Mouse (Mus musculus) kidney, postnatal 0 days (tissue): Measurements from ENCODE around the gene Ddc. TPM values are rescaled to one million over a fixed set of nuclear protein-coding genes. Genes with fewer than 3 reads are reported as not detected.
A peak's percentile ranks its signal among the peaks of the same experiment; 100 is the strongest.

Experiments used
- ATAC-seq: fragments of 200-750 bp; cut with Nextera tagmentation; replicated peaks from 2 replicates; pipeline ENCODE4 v1.8.0; 2017; ENCODE audit warnings: low read depth, moderate number of reproducible peaks, moderate TSS enrichment, moderate library complexity; ENCODE audit not compliant: low FRiP score
- DNase-seq: peaks from one replicate; pipeline ENCODE4 v3.0.0-alpha.2; 2016; ENCODE audit warnings: low spot score
- H3K27ac ChIP-seq: fragments of 300-500 bp; sonication (generic); 2 replicates; pipeline ENCODE4 v1.5.1; 2014; ENCODE audit warnings: mild to moderate bottlenecking
- H3K27me3 ChIP-seq: fragments of 300-500 bp; sonication (generic); 2 replicates; pipeline ENCODE4 v1.6.1; 2014; ENCODE audit warnings: low read length, mixed read lengths; ENCODE audit not compliant: insufficient read depth
- H3K36me3 ChIP-seq: fragments of 300-500 bp; sonication (generic); 2 replicates; pipeline ENCODE4 v1.6.1; 2014; ENCODE audit warnings: low read length, mixed read lengths; ENCODE audit not compliant: insufficient read depth
- H3K4me1 ChIP-seq: fragments of 300-500 bp; sonication (generic); replicated peaks from 2 replicates; pipeline ENCODE4 v1.6.1; 2014; ENCODE audit warnings: antibody characterized with exemption, low read length, mixed read lengths; ENCODE audit not compliant: insufficient read depth
- H3K4me2 ChIP-seq: fragments of 300-500 bp; sonication (generic); 2 replicates; pipeline ENCODE4 v1.6.1; 2014; ENCODE audit warnings: mild to moderate bottlenecking, low read length, moderate library complexity, mixed read lengths
- H3K4me3 ChIP-seq: fragments of 300-500 bp; sonication (generic); replicated peaks from 2 replicates; pipeline ENCODE4 v1.5.1; 2014; ENCODE audit warnings: low read depth, low read length
- H3K9ac ChIP-seq: fragments of 300-500 bp; sonication (generic); 2 replicates; pipeline ENCODE4 v1.6.1; 2014; ENCODE audit warnings: low read depth, low read length
- H3K9me3 ChIP-seq: fragments of 300-500 bp; sonication (generic); replicated peaks from 2 replicates; pipeline ENCODE4 v1.6.1; 2016; ENCODE audit warnings: low read length, inconsistent platforms, mixed read lengths
- CTCF ChIP-seq: IDR thresholded peaks from 2 replicates; pipeline ENCODE4 v1.5.1; 2016; ENCODE audit warnings: antibody characterized with exemption, low read depth, mild to moderate bottlenecking, moderate library complexity
- WGBS: fragments of 180-500 bp; shearing (Covaris S2); extraction: QIAGEN DNeasy Blood & Tissue Kit; methylation state at CpG from one replicate; pipeline ENCODE4 v1.1.7; 2014; 5-methylcytosine and 5-hydroxymethylcytosine counted together
- polyA plus RNA-seq: library from polyadenylated mRNA; unstranded; fragments of >200 nt; fragmentation: Nextera tagmentation; extraction: Ambion mirVana; gene quantifications from 2 replicates; pipeline ENCODE4 v1.2.1, GENCODE M21; 2015

Gene Ddc
- polyA plus RNA-seq, 1 experiment from 2014 or later: 17.4 TPM

DNA sequence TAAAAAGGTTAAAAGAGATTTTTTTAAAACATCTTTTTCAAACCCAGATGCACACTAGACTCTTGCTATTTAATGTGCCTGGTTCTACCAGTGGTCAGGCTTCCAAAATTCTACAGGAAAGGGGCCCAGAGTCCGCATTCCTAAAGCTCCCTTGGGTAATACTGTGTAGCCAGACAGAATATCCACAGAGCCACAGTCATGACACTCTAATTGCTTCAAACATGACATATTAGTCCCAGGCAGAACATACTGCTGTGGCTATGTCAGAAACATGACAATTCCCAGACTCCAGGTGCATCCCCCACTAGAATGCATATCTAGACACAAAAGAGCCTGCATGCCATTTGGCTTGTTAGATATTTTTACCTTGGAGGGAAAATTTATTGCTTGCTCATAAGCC, 35.4 kb downstream of the Ddc start:
- ATAC-seq (no peak), DNase-seq (no peak)

DNA sequence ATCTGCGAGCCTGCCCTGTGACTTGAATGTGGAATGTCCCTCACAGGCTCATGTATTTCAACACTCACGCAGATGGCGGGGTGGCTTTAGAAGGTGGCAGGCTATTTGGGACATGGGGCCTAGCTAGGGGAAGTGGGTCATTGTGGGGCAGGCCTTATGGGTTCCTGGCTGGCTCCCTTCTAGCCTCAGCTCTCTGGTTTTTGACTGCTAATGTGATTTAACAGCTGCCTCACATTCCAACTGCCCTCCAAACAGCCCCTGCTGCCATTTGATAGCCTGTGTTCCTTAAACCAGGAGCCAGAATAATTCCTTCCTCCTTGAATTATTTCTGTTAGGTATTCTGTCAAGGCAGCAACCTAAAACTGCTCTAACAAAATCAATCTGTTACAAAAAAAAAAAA, 41.0 kb downstream of the Ddc start:
- DNase-seq (peak; percentile 62), ATAC-seq (no peak)
- 77% methylated on average over 3 of the region's 3 CpGs for WGBS
- Histone ChIP-seq H3K4me1 (0 out of 2 replicates have a peak, but pooled peaks cover 7% of the 10 kb centered on the region), H3K36me3 (no peaks in the 10 kb centered on the region), H3K9me3 (no peaks in the 10 kb centered on the region), H3K9ac (no peak overlapping the region), H3K4me2 (no peak overlapping the region), H3K27ac (no peak overlapping the region), H3K4me3 (no peak overlapping the region), H3K27me3 (no peaks in the 10 kb centered on the region)
- TF ChIP-seq CTCF: no peak

More for the DNA sequence above, 35.4 kb downstream of the Ddc start:
- H3K4me2 ChIP-seq: no peak overlapping the region
- no peak for TF ChIP-seq CTCF
- no peaks in the 10 kb centered on the region for H3K36me3 ChIP-seq
- no peak overlapping the region for H3K27ac ChIP-seq
- no peaks in the 10 kb centered on the region for H3K27me3 ChIP-seq
- H3K4me3 ChIP-seq: no peak overlapping the region
- H3K9me3 ChIP-seq: no peaks in the 10 kb centered on the region
- WGBS: 80% methylated on average over 1 of the region's 1 CpGs
- no peak overlapping the region for H3K9ac ChIP-seq
- H3K4me1 ChIP-seq: no peaks in the 10 kb centered on the region

DNA sequence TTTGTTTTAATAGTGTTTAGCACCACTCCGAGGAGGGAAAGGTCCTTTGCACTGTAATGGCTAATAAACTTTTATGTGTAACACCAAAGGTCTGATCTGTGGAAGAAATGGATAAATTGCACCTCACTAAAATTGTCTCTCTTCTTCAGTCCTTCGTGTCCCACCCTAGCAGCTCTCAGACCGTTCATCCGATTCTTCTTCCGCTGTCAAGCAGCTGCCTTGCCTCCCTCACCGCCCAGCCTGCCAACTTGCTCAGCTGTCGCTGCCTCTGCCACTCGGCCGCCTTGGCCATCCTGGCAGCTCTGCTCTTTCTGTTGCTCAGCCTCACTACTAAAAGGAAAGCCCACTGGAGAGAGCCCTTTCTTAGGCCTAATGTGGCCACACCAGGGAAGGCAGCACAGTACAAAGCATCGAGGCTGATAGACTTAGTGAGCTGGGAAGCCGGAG, 42.2 kb downstream of the Ddc start:
- peak; percentile 62 for ATAC-seq

DNA sequence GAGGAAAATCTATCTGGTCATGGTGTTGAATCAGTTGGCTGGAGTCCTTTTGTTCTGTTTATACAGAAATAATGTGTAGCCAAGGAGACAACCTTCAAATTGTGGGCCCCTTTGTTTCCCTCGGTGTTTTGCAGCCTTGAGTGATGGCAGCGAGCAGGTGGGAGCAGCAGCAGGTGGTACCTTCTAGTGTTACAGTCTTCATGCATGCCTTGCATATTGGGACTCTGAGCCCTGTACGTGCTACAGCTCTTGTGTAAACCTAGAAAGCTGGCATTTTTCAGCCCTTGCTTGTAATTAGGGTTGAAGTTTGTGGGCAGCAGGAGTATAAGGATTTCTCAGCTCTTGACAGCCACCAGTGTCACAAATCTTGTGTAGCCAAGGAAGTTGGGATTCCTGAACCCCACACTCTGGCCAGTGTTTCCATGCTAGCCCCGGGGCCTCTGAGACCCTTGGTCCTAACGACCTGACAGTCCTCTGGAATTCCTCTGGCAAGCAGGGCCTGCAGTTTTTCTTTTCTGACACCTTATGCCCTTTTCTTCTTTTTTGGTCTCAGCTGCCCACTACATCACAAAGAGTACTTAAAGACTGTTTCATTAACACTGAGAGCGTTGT, 42.8 kb downstream of the Ddc start:
- Histone ChIP-seq H3K4me3 (no peak overlapping the region), H3K9me3 (no peaks in the 10 kb centered on the region), H3K4me1 (0 out of 2 replicates have a peak, but pooled peaks cover 7% of the 10 kb centered on the region), H3K4me2 (no peak overlapping the region), H3K27ac (peak overlapping the region; percentile 52; the same call in 1 of the 2 replicates), H3K36me3 (no peaks in the 10 kb centered on the region), H3K27me3 (no peaks in the 10 kb centered on the region), H3K9ac (no peak overlapping the region)
- DNase-seq (peak; percentile 80), ATAC-seq (peak; percentile 79)
- TF ChIP-seq CTCF: no peak
- WGBS: 19% methylated on average over 6 of the region's 6 CpGs

More for the DNA sequence above, 42.2 kb downstream of the Ddc start:
- peak overlapping the region; percentile 52 for H3K27ac ChIP-seq
- peak; percentile 85 for DNase-seq
- no peaks in the 10 kb centered on the region for H3K9me3 ChIP-seq
- no peak for TF ChIP-seq CTCF
- no peaks in the 10 kb centered on the region for H3K27me3 ChIP-seq
- H3K4me2 ChIP-seq: 0 out of 2 replicates have a peak overlapping the region, but pooled peaks have one; percentile 16
- 0 out of 2 replicates have a peak, but pooled peaks cover 7% of the 10 kb centered on the region for H3K4me1 ChIP-seq
- no peak overlapping the region for H3K4me3 ChIP-seq
- no peaks in the 10 kb centered on the region for H3K36me3 ChIP-seq
- H3K9ac ChIP-seq: peak overlapping the region; percentile 35; the same call in 1 of the 2 replicates
- 32% methylated on average over 11 of the region's 11 CpGs for WGBS

GRCm38 (mm10) chr11:11853731-11854461, 44.0 kb downstream of the Ddc start:
- H3K9ac ChIP-seq: no peak overlapping the region
- H3K36me3 ChIP-seq: no peaks in the 10 kb centered on the region
- H3K9me3 ChIP-seq: no peaks in the 10 kb centered on the region
- no peak for TF ChIP-seq CTCF
- no peak overlapping the region for H3K4me2 ChIP-seq
- 0 out of 2 replicates have a peak, but pooled peaks cover 7% of the 10 kb centered on the region for H3K4me1 ChIP-seq
- DNase-seq: no peak
- no peak overlapping the region for H3K27ac ChIP-seq
- H3K4me3 ChIP-seq: no peak overlapping the region
- no peaks in the 10 kb centered on the region for H3K27me3 ChIP-seq
- 25% methylated on average over 4 of the region's 4 CpGs for WGBS
- ATAC-seq: no peak

DNA sequence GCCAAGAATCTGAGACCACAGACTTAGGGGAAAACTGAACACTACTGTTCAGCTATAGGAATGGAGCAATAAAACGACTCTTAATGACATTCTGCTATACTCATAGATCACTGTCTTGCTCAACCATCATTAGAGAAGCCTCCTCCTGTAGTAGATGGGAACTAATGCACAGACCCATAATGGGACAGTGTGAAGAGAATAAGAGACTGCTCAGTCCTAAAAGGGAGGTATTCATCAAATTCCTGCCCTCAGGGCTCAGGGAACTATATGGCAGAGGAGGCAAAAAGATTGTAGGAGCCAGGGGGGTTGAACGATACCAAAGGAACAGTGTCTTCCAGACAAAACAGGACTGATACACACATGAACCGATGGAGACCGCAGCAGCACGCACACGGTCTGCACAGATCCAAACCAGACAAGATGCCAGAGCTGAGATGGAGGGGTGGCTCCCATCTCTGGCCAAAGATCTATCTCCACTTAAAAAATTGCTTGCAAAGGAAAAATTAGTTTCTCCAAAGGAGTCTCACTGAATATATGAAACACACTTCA, 45.9 kb downstream of the Ddc start:
- DNase-seq (no peak), ATAC-seq (no peak)
- WGBS: 77% methylated on average over 6 of the region's 6 CpGs
- H3K4me3 ChIP-seq: no peak overlapping the region
- no peak overlapping the region for H3K27ac ChIP-seq
- H3K36me3 ChIP-seq: no peaks in the 10 kb centered on the region
- no peak for TF ChIP-seq CTCF
- H3K9ac ChIP-seq: no peak overlapping the region
- no peaks in the 10 kb centered on the region for H3K9me3 ChIP-seq
- H3K4me1 ChIP-seq: 0 out of 2 replicates have a peak, but pooled peaks cover 7% of the 10 kb centered on the region
- no peak overlapping the region for H3K4me2 ChIP-seq
- no peaks in the 10 kb centered on the region for H3K27me3 ChIP-seq
